Mouse (Mus musculus): ENCODE results near the gene Scarb2. TPM values are rescaled to one million over a fixed set of nuclear protein-coding genes. Genes with fewer than 3 reads are reported as not detected.

Scarb2 gene
- polyA plus RNA-seq, 1 experiment from 2014 or later, result 18.2 TPM

- 0 out of 2 replicates have a peak, but pooled peaks cover 4% of the 10 kb centered on the region for H3K36me3 ChIP-seq (ENCODE audit: control insufficient read depth, insufficient read depth, low read length)
- H3K27ac ChIP-seq (ENCODE audit: low read length), result no peak overlapping the region
- 90% methylated on average over 5 of the region's 5 CpGs for WGBS
- H3K9me3 ChIP-seq (replicated peaks; ENCODE audit: control insufficient read depth, low read length), result no peaks in the 10 kb centered on the region
- no peak overlapping the region for H3K4me3 ChIP-seq (replicated peaks; ENCODE audit: low read length)
- no peak for ATAC-seq (ENCODE audit: insufficient read depth, low FRiP score)
- H3K4me2 ChIP-seq (ENCODE audit: low read depth, low read length), result no peak overlapping the region
- no peaks in the 10 kb centered on the region for H3K4me1 ChIP-seq (ENCODE audit: control insufficient read depth, insufficient read depth, low read length)
- no peak overlapping the region for H3K9ac ChIP-seq (ENCODE audit: low read length)
- H3K27me3 ChIP-seq (ENCODE audit: control insufficient read depth, insufficient read depth, low read length), result no peaks in the 10 kb centered on the region
These were observed 96.1 kb downstream of the Scarb2 start for GRCm38 (mm10) chr5:92410486-92410885.

GRCm38 (mm10) chr5:92409361-92410155, 97.1 kb downstream of the Scarb2 start:
- 69% methylated on average over 9 of the region's 9 CpGs for WGBS
- Histone ChIP-seq H3K27ac (ENCODE audit: low read length) (no peak overlapping the region), H3K36me3 (ENCODE audit: control insufficient read depth, insufficient read depth, low read length) (0 out of 2 replicates have a peak, but pooled peaks cover 4% of the 10 kb centered on the region), H3K4me2 (ENCODE audit: low read depth, low read length) (no peak overlapping the region), H3K9ac (ENCODE audit: low read length) (no peak overlapping the region), H3K27me3 (ENCODE audit: control insufficient read depth, insufficient read depth, low read length) (no peaks in the 10 kb centered on the region), H3K4me3 (replicated peaks; ENCODE audit: low read length) (no peak overlapping the region), H3K9me3 (replicated peaks; ENCODE audit: control insufficient read depth, low read length) (no peaks in the 10 kb centered on the region), H3K4me1 (ENCODE audit: control insufficient read depth, insufficient read depth, low read length) (no peaks in the 10 kb centered on the region)
- ATAC-seq (ENCODE audit: insufficient read depth, low FRiP score), result no peak

GRCm38 (mm10) chr5:92404400-92404678, 102.3 kb downstream of the Scarb2 start:
- no peaks in the 10 kb centered on the region for H3K27me3 ChIP-seq (ENCODE audit: control insufficient read depth, insufficient read depth, low read length)
- no peak overlapping the region for H3K4me3 ChIP-seq (replicated peaks; ENCODE audit: low read length)
- no peak for ATAC-seq (ENCODE audit: insufficient read depth, low FRiP score)
- no peak overlapping the region for H3K27ac ChIP-seq (ENCODE audit: low read length)
- H3K9ac ChIP-seq (ENCODE audit: low read length), result no peak overlapping the region
- no peaks in the 10 kb centered on the region for H3K9me3 ChIP-seq (replicated peaks; ENCODE audit: control insufficient read depth, low read length)
- WGBS, result 55% methylated on average over 2 of the region's 2 CpGs
- H3K4me2 ChIP-seq (ENCODE audit: low read depth, low read length), result no peak overlapping the region
- H3K36me3 ChIP-seq (ENCODE audit: control insufficient read depth, insufficient read depth, low read length), result no peaks in the 10 kb centered on the region
- H3K4me1 ChIP-seq (ENCODE audit: control insufficient read depth, insufficient read depth, low read length), result no peaks in the 10 kb centered on the region

GRCm38 (mm10) chr5:92403562-92404399, 102.9 kb downstream of the Scarb2 start:
- no peak overlapping the region for H3K4me3 ChIP-seq (replicated peaks; ENCODE audit: low read length)
- ATAC-seq (ENCODE audit: insufficient read depth, low FRiP score), result no peak
- no peaks in the 10 kb centered on the region for H3K36me3 ChIP-seq (ENCODE audit: control insufficient read depth, insufficient read depth, low read length)
- no peak overlapping the region for H3K9ac ChIP-seq (ENCODE audit: low read length)
- no peaks in the 10 kb centered on the region for H3K4me1 ChIP-seq (ENCODE audit: control insufficient read depth, insufficient read depth, low read length)
- 61% methylated on average over 10 of the region's 10 CpGs for WGBS
- no peaks in the 10 kb centered on the region for H3K27me3 ChIP-seq (ENCODE audit: control insufficient read depth, insufficient read depth, low read length)
- no peaks in the 10 kb centered on the region for H3K9me3 ChIP-seq (replicated peaks; ENCODE audit: control insufficient read depth, low read length)
- H3K4me2 ChIP-seq (ENCODE audit: low read depth, low read length), result no peak overlapping the region
- H3K27ac ChIP-seq (ENCODE audit: low read length), result no peak overlapping the region

- Histone ChIP-seq H3K27ac (ENCODE audit: low read length) (no peak overlapping the region), H3K27me3 (ENCODE audit: control insufficient read depth, insufficient read depth, low read length) (no peaks in the 10 kb centered on the region)
These were observed 103.8 kb downstream of the Scarb2 start for GRCm38 (mm10) chr5:92402816-92403215.

GRCm38 (mm10) chr5:92398153-92398552, 108.5 kb downstream of the Scarb2 start:
- Histone ChIP-seq H3K27me3 (ENCODE audit: control insufficient read depth, insufficient read depth, low read length) (peaks cover 9% of the 10 kb centered on the region), H3K27ac (ENCODE audit: low read length) (no peak overlapping the region), H3K4me1 (ENCODE audit: control insufficient read depth, insufficient read depth, low read length) (no peaks in the 10 kb centered on the region), H3K9me3 (replicated peaks; ENCODE audit: control insufficient read depth, low read length) (no peaks in the 10 kb centered on the region), H3K4me2 (ENCODE audit: low read depth, low read length) (no peak overlapping the region), H3K36me3 (ENCODE audit: control insufficient read depth, insufficient read depth, low read length) (no peaks in the 10 kb centered on the region), H3K4me3 (replicated peaks; ENCODE audit: low read length) (no peak overlapping the region), H3K9ac (ENCODE audit: low read length) (no peak overlapping the region)
- peak; percentile 87 for ATAC-seq (ENCODE audit: insufficient read depth, low FRiP score)
- whole genome bisulfite sequencing, result 24% methylated on average over 5 of the region's 5 CpGs

More at GRCm38 (mm10) chr5:92402816-92403215, 103.8 kb downstream of the Scarb2 start:
- Histone ChIP-seq H3K9ac (ENCODE audit: low read length) (no peak overlapping the region), H3K4me3 (replicated peaks; ENCODE audit: low read length) (no peak overlapping the region), H3K4me2 (ENCODE audit: low read depth, low read length) (no peak overlapping the region), H3K36me3 (ENCODE audit: control insufficient read depth, insufficient read depth, low read length) (no peaks in the 10 kb centered on the region), H3K9me3 (replicated peaks; ENCODE audit: control insufficient read depth, low read length) (no peaks in the 10 kb centered on the region), H3K4me1 (ENCODE audit: control insufficient read depth, insufficient read depth, low read length) (no peaks in the 10 kb centered on the region)
- 71% methylated on average over 9 of the region's 9 CpGs for WGBS
- ATAC-seq (ENCODE audit: insufficient read depth, low FRiP score), result no peak

GRCm38 (mm10) chr5:92396476-92396875, 110.2 kb downstream of the Scarb2 start:
- Histone ChIP-seq H3K4me1 (ENCODE audit: control insufficient read depth, insufficient read depth, low read length) (no peaks in the 10 kb centered on the region), H3K4me2 (ENCODE audit: low read depth, low read length) (no peak overlapping the region), H3K4me3 (replicated peaks; ENCODE audit: low read length) (no peak overlapping the region), H3K9ac (ENCODE audit: low read length) (no peak overlapping the region), H3K9me3 (replicated peaks; ENCODE audit: control insufficient read depth, low read length) (no peaks in the 10 kb centered on the region), H3K27ac (ENCODE audit: low read length) (no peak overlapping the region), H3K36me3 (ENCODE audit: control insufficient read depth, insufficient read depth, low read length) (no peaks in the 10 kb centered on the region), H3K27me3 (ENCODE audit: control insufficient read depth, insufficient read depth, low read length) (peaks cover 14% of the 10 kb centered on the region)
- 82% methylated on average over 6 of the region's 6 CpGs for WGBS
- ATAC-seq (ENCODE audit: insufficient read depth, low FRiP score), result no peak

- Histone ChIP-seq H3K36me3 (ENCODE audit: control insufficient read depth, insufficient read depth, low read length) (no peaks in the 10 kb centered on the region), H3K4me2 (ENCODE audit: low read depth, low read length) (no peak overlapping the region), H3K27ac (ENCODE audit: low read length) (no peak overlapping the region), H3K9me3 (replicated peaks; ENCODE audit: control insufficient read depth, low read length) (no peaks in the 10 kb centered on the region), H3K4me3 (replicated peaks; ENCODE audit: low read length) (no peak overlapping the region), H3K9ac (ENCODE audit: low read length) (no peak overlapping the region), H3K27me3 (ENCODE audit: control insufficient read depth, insufficient read depth, low read length) (peaks cover 14% of the 10 kb centered on the region), H3K4me1 (ENCODE audit: control insufficient read depth, insufficient read depth, low read length) (no peaks in the 10 kb centered on the region)
- 73% methylated on average over 3 of the region's 3 CpGs for WGBS
- no peak for ATAC-seq (ENCODE audit: insufficient read depth, low FRiP score)
These were observed 110.9 kb downstream of the Scarb2 start for GRCm38 (mm10) chr5:92395764-92396163.

GRCm38 (mm10) chr5:92393863-92394262, 112.8 kb downstream of the Scarb2 start:
- no peak overlapping the region for H3K4me3 ChIP-seq (replicated peaks; ENCODE audit: low read length)
- no peak for ATAC-seq (ENCODE audit: insufficient read depth, low FRiP score)
- no peak overlapping the region for H3K27ac ChIP-seq (ENCODE audit: low read length)
- no peaks in the 10 kb centered on the region for H3K36me3 ChIP-seq (ENCODE audit: control insufficient read depth, insufficient read depth, low read length)
- no peak overlapping the region for H3K9ac ChIP-seq (ENCODE audit: low read length)
- WGBS, result 57% methylated on average over 10 of the region's 10 CpGs
- H3K27me3 ChIP-seq (ENCODE audit: control insufficient read depth, insufficient read depth, low read length), result peaks cover 14% of the 10 kb centered on the region
- no peak overlapping the region for H3K4me2 ChIP-seq (ENCODE audit: low read depth, low read length)
- no peaks in the 10 kb centered on the region for H3K4me1 ChIP-seq (ENCODE audit: control insufficient read depth, insufficient read depth, low read length)
- H3K9me3 ChIP-seq (replicated peaks; ENCODE audit: control insufficient read depth, low read length), result no peaks in the 10 kb centered on the region
